Mouse (Mus musculus) cortical plate, adult 2 months (tissue): ENCODE measurements around the gene Erc2.

ENCODE experiments used
- CTCF ChIP-seq: fragments of 200-500 bp; IDR thresholded peaks from 2 replicates; pipeline ENCODE4 v1.5.1; 2011; ENCODE audit warnings: mild to moderate bottlenecking, control low read depth, low read length; ENCODE audit not compliant: insufficient read depth; ENCODE audit errors: extremely low read depth
- POLR2A ChIP-seq: fragments of 200-500 bp; IDR thresholded peaks from 2 replicates; pipeline ENCODE4 v1.6.1; 2011; ENCODE audit warnings: mild to moderate bottlenecking, low read length, control low read depth; ENCODE audit not compliant: insufficient read depth; ENCODE audit errors: extremely low read depth

DNA sequence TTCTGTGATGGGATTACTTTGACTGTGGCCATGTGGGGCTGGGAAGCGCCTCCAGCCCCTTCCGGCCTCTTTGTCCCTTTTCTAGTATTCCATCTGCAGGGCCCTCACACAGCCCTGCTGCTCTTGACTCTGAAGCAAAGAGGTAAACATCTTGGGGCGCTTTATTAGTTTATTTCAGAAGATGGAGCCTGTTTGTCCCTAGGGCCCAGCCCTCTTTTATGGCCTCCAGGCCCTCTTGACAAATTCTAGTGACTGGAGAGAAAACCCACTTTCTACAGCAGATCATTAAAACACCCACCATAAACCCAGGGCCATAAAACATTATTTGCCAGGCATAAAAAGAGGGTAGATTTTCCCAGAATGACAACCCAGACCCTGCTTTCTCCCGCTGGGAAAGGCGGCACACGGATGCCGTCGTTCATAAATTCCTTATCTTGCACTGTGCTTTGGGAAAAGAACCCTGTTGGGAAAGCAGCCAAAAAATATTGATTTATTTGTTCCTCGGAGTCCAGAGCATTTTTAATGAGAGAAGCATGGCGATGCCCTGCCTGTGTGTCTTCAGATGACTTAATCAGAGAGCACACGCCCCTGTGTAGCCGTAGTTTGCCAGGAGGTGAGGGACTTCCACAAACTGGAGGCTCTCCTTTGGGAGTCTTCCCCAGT lies 879.1 kb downstream of the Erc2 start:
- TF ChIP-seq CTCF = no peak
- no peak for TF ChIP-seq POLR2A
